Mouse (Mus musculus) CH12.LX (cell line): ENCODE data around the gene Kri1. TPM values are rescaled to one million over a fixed set of nuclear protein-coding genes. Genes with fewer than 3 reads are reported as not detected.

Experiments
- DNase-seq: peaks from one replicate; pipeline ENCODE4 v3.0.0-alpha.2; 2013; ENCODE audit errors: extremely low read depth
- H3K27ac ChIP-seq: 2 replicates; pipeline ENCODE4 v1.5.1; 2012; ENCODE audit warnings: low read depth, mild to moderate bottlenecking, control low read depth, moderate library complexity; ENCODE audit not compliant: insufficient read depth
- H3K27me3 ChIP-seq: replicated peaks from 2 replicates; pipeline ENCODE3; 2012; ENCODE audit warnings: inconsistent platforms
- H3K36me3 ChIP-seq, 2 experiments: replicated peaks in 1 of 2; 2 replicates each; pipeline versions ENCODE3 to v1.6.1; 2012; ENCODE audit warnings: inconsistent platforms in 1 of 2, low read length in 1 of 2, mild to moderate bottlenecking in 1 of 2, mixed read lengths in 1 of 2, moderate library complexity in 1 of 2; ENCODE audit not compliant: control insufficient read depth in 1 of 2, insufficient read depth in 1 of 2
- H3K4me1 ChIP-seq, 2 experiments: 2 replicates each; pipeline ENCODE4 v1.6.1; 2012; ENCODE audit warnings: inconsistent platforms in 1 of 2, moderate library complexity in 1 of 2; ENCODE audit not compliant: insufficient read depth in 2 of 2, control insufficient read depth in 1 of 2
- H3K4me2 ChIP-seq: 2 replicates; pipeline ENCODE4 v1.6.1; 2012; ENCODE audit warnings: low read depth, mild to moderate bottlenecking, control low read depth; ENCODE audit not compliant: poor library complexity, insufficient read depth, severe bottlenecking
- H3K4me3 ChIP-seq, 3 experiments: fragments of 150-350 bp in 1 of 3; sonication (generic) in 1 of 3; replicated peaks in 1 of 3; 2 replicates each; pipeline versions ENCODE3 to v1.5.1; 2011 to 2012; ENCODE audit warnings: low read depth in 2 of 3, low read length in 2 of 3, mild to moderate bottlenecking in 2 of 3, moderate library complexity in 2 of 3, control low read depth in 1 of 3, improper control_type of control experiment in 1 of 3, inconsistent platforms in 1 of 3, mixed read lengths in 1 of 3; ENCODE audit not compliant: poor library complexity in 1 of 3
- H3K79me2 ChIP-seq: replicated peaks from 2 replicates; pipeline ENCODE4 v1.6.1; 2012; ENCODE audit warnings: mild to moderate bottlenecking, moderate library complexity; ENCODE audit not compliant: control insufficient read depth, poor library complexity, insufficient read depth, severe bottlenecking; ENCODE audit errors: extremely low read depth
- H3K9ac ChIP-seq: 2 replicates; pipeline ENCODE4 v1.6.1; 2012; ENCODE audit warnings: low read depth, mild to moderate bottlenecking, control low read depth, moderate library complexity; ENCODE audit not compliant: insufficient read depth
- H3K9me3 ChIP-seq: replicated peaks from 2 replicates; pipeline ENCODE3; 2012; ENCODE audit warnings: low read length, inconsistent platforms, mixed read lengths
- BHLHE40 ChIP-seq: IDR thresholded peaks from 2 replicates; pipeline ENCODE4 v1.6.1; 2011; ENCODE audit warnings: mild to moderate bottlenecking, low read depth, low read length, improper control_type of control experiment
- CHD2 ChIP-seq: IDR thresholded peaks from 2 replicates; pipeline ENCODE4 v1.6.1; 2011; ENCODE audit warnings: low read length, improper control_type of control experiment
- E2F4 ChIP-seq: IDR thresholded peaks from 2 replicates; pipeline ENCODE4 v1.6.1; 2011; ENCODE audit warnings: low read depth, low read length, improper control_type of control experiment; ENCODE audit not compliant: insufficient replicate concordance
- EP300 ChIP-seq: IDR thresholded peaks from 2 replicates; pipeline ENCODE4 v1.6.1; 2011; ENCODE audit warnings: low read length, improper control_type of control experiment
- HCFC1 ChIP-seq: IDR thresholded peaks from 2 replicates; pipeline ENCODE4 v1.6.1; 2012; ENCODE audit warnings: low read depth, mild to moderate bottlenecking, inconsistent platforms, low read length, improper control_type of control experiment
- JUND ChIP-seq: conservative IDR thresholded peaks from 2 replicates; pipeline ENCODE4 v1.6.1; 2011; ENCODE audit warnings: low read depth, low read length, improper control_type of control experiment
- NELFE ChIP-seq: IDR thresholded peaks from 2 replicates; pipeline ENCODE4 v1.6.1; 2011; ENCODE audit warnings: low read depth, low read length, improper control_type of control experiment
- PAX5 ChIP-seq: IDR thresholded peaks from 2 replicates; pipeline ENCODE4 v1.6.1; 2012; ENCODE audit warnings: low read length, inconsistent platforms, mixed read lengths
- POLR2AphosphoS2 ChIP-seq: IDR thresholded peaks from 2 replicates; pipeline ENCODE4 v1.6.1; 2011; ENCODE audit warnings: low read depth, low read length, improper control_type of control experiment
- RAD21 ChIP-seq: IDR thresholded peaks from 2 replicates; pipeline ENCODE4 v1.6.1; 2011; ENCODE audit warnings: low read depth, mild to moderate bottlenecking, low read length, improper control_type of control experiment, moderate library complexity
- SIN3A ChIP-seq: IDR thresholded peaks from 2 replicates; pipeline ENCODE4 v1.6.1; 2012; ENCODE audit warnings: low read length, improper control_type of control experiment, inconsistent platforms
- SMC3 ChIP-seq: IDR thresholded peaks from 2 replicates; pipeline ENCODE4 v1.6.1; 2011; ENCODE audit warnings: low read depth, low read length, improper control_type of control experiment
- TCF12 ChIP-seq: IDR thresholded peaks from 2 replicates; pipeline ENCODE4 v1.6.1; 2014; ENCODE audit warnings: low read depth, mild to moderate bottlenecking, inconsistent platforms, low read length, improper control_type of control experiment
- USF2 ChIP-seq: conservative IDR thresholded peaks from 2 replicates; pipeline ENCODE4 v1.6.1; 2011; ENCODE audit warnings: low read depth, low read length, improper control_type of control experiment
- ZKSCAN1 ChIP-seq: IDR thresholded peaks from 2 replicates; pipeline ENCODE4 v1.6.1; 2012; ENCODE audit warnings: low read depth, inconsistent platforms, low read length, improper control_type of control experiment, borderline replicate concordance
- ZMIZ1 ChIP-seq: IDR thresholded peaks from 2 replicates; pipeline ENCODE4 v1.6.1; 2012; ENCODE audit warnings: low read depth, mild to moderate bottlenecking, inconsistent platforms, low read length, improper control_type of control experiment
- dilution Hi-C: fragments of 300-500 bp; cut with MboI; formaldehyde crosslinking; loops from 2 replicates; pipeline ENCODE4 v1.14.3; 2020; ENCODE audit warnings: low sequenced_read_pairs; ENCODE audit not compliant: extremely low pct_unique_long_range_greater_than_20kb, extremely low pct_ligation_motif_present
- in situ Hi-C: fragments of 300-500 bp; cut with MboI; formaldehyde crosslinking; loops from 3 replicates; pipeline ENCODE4 v1.14.3; 2019; ENCODE audit warnings: low sequenced_read_pairs, low pct_ligation_motif_present, low pct_unique_long_range_greater_than_20kb, mixed read lengths
- polyA plus RNA-seq: library from polyadenylated mRNA; unstranded; fragments of >175 nt; gene quantifications from 2 replicates; pipeline ENCODE4 v1.2.1, GENCODE M21; 2012; ENCODE audit warnings: low read depth; ENCODE audit not compliant: insufficient read length
- total RNA-seq, 2 experiments: library from RNA; depleted of rRNA; stranded (reverse); fragments of 300-350 nt in 1 of 2; fragments of >200 nt in 1 of 2; gene quantifications; 2 replicates each; pipeline ENCODE4 v1.2.3; 2012 to 2014

The Kri1 gene
- total and polyA plus RNA-seq, 3 experiments = 28.8 to 57.1 (median 55.5) TPM

DNA sequence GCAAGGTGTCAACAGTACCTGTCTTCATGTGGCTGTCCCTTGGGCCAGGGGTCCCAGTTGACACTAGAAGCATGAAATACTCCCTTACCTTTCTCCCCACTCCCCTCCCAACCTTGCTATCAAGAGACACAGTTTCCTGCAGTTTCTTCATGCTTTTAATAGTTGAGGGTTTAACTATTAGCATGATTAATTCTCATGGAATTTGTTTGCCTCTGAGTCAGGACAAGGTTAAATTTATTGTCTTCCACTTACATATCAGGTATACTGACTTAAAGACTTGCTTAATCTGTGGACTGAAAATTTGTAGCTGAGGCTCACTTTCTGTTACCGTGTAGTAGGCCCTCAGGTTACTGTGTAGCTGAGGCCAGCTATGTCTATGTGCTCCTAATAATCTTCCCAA, 45.8 kb upstream of the Kri1 start:
- no peak overlapping the region for H3K4me2 ChIP-seq
- peaks cover 5 to 65% of the 10 kb centered on the region in 2 experiments for H3K36me3 ChIP-seq
- DNase-seq = no peak
- peaks cover 31% of the 10 kb centered on the region for H3K79me2 ChIP-seq
- dilution Hi-C loops = no loop called here
- peaks cover 2% of the 10 kb centered on the region for H3K9me3 ChIP-seq
- H3K27me3 ChIP-seq = no peaks in the 10 kb centered on the region
- H3K4me1 ChIP-seq = peaks cover 10 to 38% of the 10 kb centered on the region in 2 experiments; a peak in 3 of 4 replicates
- no peak overlapping the region for H3K9ac ChIP-seq
- TF ChIP-seq POLR2AphosphoS2 (no peak), ZKSCAN1 (no peak), PAX5 (no peak), SIN3A (no peak), E2F4 (no peak), NELFE (no peak), EP300 (no peak), CHD2 (no peak), JUND (no peak), TCF12 (no peak)
- in situ Hi-C loops = no loop called here
- no peak overlapping the region for H3K27ac ChIP-seq
- H3K4me3 ChIP-seq = no peak overlapping the region

DNA sequence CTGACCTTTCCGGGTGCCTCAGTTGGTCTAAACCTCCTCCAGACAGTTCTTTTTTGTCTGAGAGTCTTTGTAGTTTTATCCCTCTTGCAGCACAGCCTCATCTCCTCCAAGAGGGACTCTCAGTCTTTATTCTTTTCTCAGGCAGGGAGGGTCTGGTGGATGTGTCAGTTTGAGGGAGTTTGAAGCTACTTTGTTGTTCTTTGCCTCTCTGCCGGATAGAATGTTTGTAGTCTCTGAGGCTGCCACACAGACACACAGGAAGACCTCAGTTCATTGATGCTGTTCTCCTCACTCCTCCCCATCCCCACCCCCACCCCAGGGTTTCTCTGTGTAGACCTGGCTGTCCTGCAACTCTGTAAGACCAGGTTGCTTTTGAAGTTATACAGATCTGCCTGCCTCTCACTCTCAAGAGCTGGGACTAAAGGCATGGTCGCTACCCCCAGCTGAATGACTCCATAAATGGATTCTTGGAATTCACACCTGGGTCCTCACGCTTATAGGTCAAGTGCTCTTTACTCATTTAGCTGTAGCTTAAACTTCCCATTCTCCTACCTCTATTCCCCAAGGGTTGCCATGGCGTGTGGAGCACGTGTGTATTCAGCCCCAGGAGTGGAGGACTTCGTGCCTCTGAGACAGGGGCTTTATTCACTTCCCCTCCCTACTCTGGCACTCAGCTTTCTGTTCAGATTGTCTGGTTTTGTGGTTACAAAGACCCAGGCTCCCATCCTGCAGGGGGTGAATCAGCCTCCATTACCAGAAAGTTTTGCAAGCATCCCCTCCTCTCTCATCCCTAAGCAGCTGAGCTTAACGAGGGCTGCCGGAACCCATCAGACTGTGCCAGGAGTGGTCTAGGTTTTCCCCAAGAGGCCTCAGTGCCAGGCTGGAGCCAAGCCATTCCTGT, 44.6 kb upstream of the Kri1 start:
- TF ChIP-seq BHLHE40 (peak; percentile 72), SMC3 (no peak), RAD21 (no peak), ZMIZ1 (no peak), TCF12 (no peak), JUND (no peak), USF2 (no peak), HCFC1 (no peak)
- TF ChIP-seq, all 38 proteins: peak for 1

More for the DNA sequence above, 44.6 kb upstream of the Kri1 start:
- H3K27me3 ChIP-seq = no peaks in the 10 kb centered on the region
- H3K27ac ChIP-seq = no peak overlapping the region
- peaks cover 3 to 54% of the 10 kb centered on the region in 2 experiments for H3K36me3 ChIP-seq
- no peak for DNase-seq
- peaks cover 31% of the 10 kb centered on the region for H3K79me2 ChIP-seq
- in situ Hi-C loops (no loop called here), dilution Hi-C loops (no loop called here)
- H3K9ac ChIP-seq = no peak overlapping the region
- H3K4me1 ChIP-seq = peaks cover 16 to 45% of the 10 kb centered on the region in 2 experiments; a peak in 3 of 4 replicates
- no peak overlapping the region for H3K4me2 ChIP-seq
- H3K4me3 ChIP-seq = no peak overlapping the region
- H3K9me3 ChIP-seq = peaks cover 2% of the 10 kb centered on the region
